Mouse (Mus musculus): ENCODE measurements around the gene Kank1.
A peak's percentile ranks its signal among the peaks of the same experiment; 100 is the strongest.
"Not testable (repeated sequence)": the region's sequence is repeated elsewhere in the genome, so short reads cannot be mapped to it uniquely, and the experiment has no call there.

Kank1 gene

GRCm38 (mm10) chr19:25450869-25451629, 214.3 kb downstream of the Kank1 start:
- no peak for TF ChIP-seq POU5F1 (IDR thresholded peaks at IDR 0.05; ENCODE audit: borderline replicate concordance, low read length)
- peak; percentile 65 for TF ChIP-seq CTCF (conservative IDR thresholded peaks at IDR 0.05; ENCODE audit: low read length)
- Histone ChIP-seq H3K4me1 (replicated peaks; ENCODE audit: low read depth, low read length) (peaks cover 2% of the 10 kb centered on the region; the same call in 1 of the 2 replicates), H3K4me3 (replicated peaks; ENCODE audit: low read length) (no peak overlapping the region), H3K27me3 (ENCODE audit: insufficient read depth, low read length) (peaks cover 14% of the 10 kb centered on the region; the same call in 1 of the 2 replicates), H3K36me3 (ENCODE audit: insufficient read depth, low read length) (no peaks in the 10 kb centered on the region), H3K9me3 (ENCODE audit: low read length) (peaks cover 15% of the 10 kb centered on the region; the same call in 1 of the 2 replicates)

GRCm38 (mm10) chr19:25453146-25453545, 216.4 kb downstream of the Kank1 start:
- Histone ChIP-seq H3K4me3 (replicated peaks; ENCODE audit: low read length) (no peak overlapping the region), H3K4me1 (replicated peaks; ENCODE audit: low read depth, low read length) (peaks cover 2% of the 10 kb centered on the region; the same call in 1 of the 2 replicates), H3K27me3 (ENCODE audit: insufficient read depth, low read length) (0 out of 2 replicates have a peak, but pooled peaks cover under 1% of the 10 kb centered on the region), H3K36me3 (ENCODE audit: insufficient read depth, low read length) (no peaks in the 10 kb centered on the region), H3K9me3 (ENCODE audit: low read length) (peaks cover 21% of the 10 kb centered on the region)
- TF ChIP-seq POU5F1 (IDR thresholded peaks at IDR 0.05; ENCODE audit: borderline replicate concordance, low read length) (no peak), NANOG (IDR thresholded peaks at IDR 0.05; ENCODE audit: borderline replicate concordance, low read length) (no peak), CTCF (conservative IDR thresholded peaks at IDR 0.05; ENCODE audit: low read length) (no peak)

- TF ChIP-seq POU5F1 (IDR thresholded peaks at IDR 0.05; ENCODE audit: borderline replicate concordance, low read length): no peak
- no peak for TF ChIP-seq CTCF (conservative IDR thresholded peaks at IDR 0.05; ENCODE audit: low read length)
- no peak for TF ChIP-seq NANOG (IDR thresholded peaks at IDR 0.05; ENCODE audit: borderline replicate concordance, low read length)
- Histone ChIP-seq H3K27me3 (ENCODE audit: insufficient read depth, low read length) (no peaks in the 10 kb centered on the region), H3K4me3 (replicated peaks; ENCODE audit: low read length) (no peak overlapping the region), H3K36me3 (ENCODE audit: insufficient read depth, low read length) (no peaks in the 10 kb centered on the region), H3K4me1 (replicated peaks; ENCODE audit: low read depth, low read length) (no peaks in the 10 kb centered on the region), H3K9me3 (ENCODE audit: low read length) (peaks cover 6% of the 10 kb centered on the region)
These were observed 224.0 kb downstream of the Kank1 start for GRCm38 (mm10) chr19:25460760-25461159.

GRCm38 (mm10) chr19:25461553-25462320, 225.0 kb downstream of the Kank1 start:
- H3K9me3 ChIP-seq (ENCODE audit: low read length): peaks cover 7% of the 10 kb centered on the region
- H3K4me1 ChIP-seq (replicated peaks; ENCODE audit: low read depth, low read length): no peaks in the 10 kb centered on the region
- TF ChIP-seq POU5F1 (IDR thresholded peaks at IDR 0.05; ENCODE audit: borderline replicate concordance, low read length) (no peak), CTCF (conservative IDR thresholded peaks at IDR 0.05; ENCODE audit: low read length) (no peak), NANOG (IDR thresholded peaks at IDR 0.05; ENCODE audit: borderline replicate concordance, low read length) (no peak)
- no peak overlapping the region for H3K4me3 ChIP-seq (replicated peaks; ENCODE audit: low read length)
- H3K27me3 ChIP-seq (ENCODE audit: insufficient read depth, low read length): no peaks in the 10 kb centered on the region
- H3K36me3 ChIP-seq (ENCODE audit: insufficient read depth, low read length): no peaks in the 10 kb centered on the region

GRCm38 (mm10) chr19:25475806-25476205, 239.0 kb downstream of the Kank1 start:
- H3K4me1 ChIP-seq (replicated peaks; ENCODE audit: low read depth, low read length): peaks cover 33% of the 10 kb centered on the region
- peaks cover 26% of the 10 kb centered on the region for H3K9me3 ChIP-seq (ENCODE audit: low read length)
- not testable (repeated sequence) for H3K4me3 ChIP-seq (replicated peaks; ENCODE audit: low read length); H3K36me3 ChIP-seq (ENCODE audit: insufficient read depth, low read length); H3K27me3 ChIP-seq (ENCODE audit: insufficient read depth, low read length)
- peak; percentile 91 for TF ChIP-seq CTCF (conservative IDR thresholded peaks at IDR 0.05; ENCODE audit: low read length)

GRCm38 (mm10) chr19:25479152-25479669, 242.4 kb downstream of the Kank1 start:
- peak overlapping the region; percentile 24; the same call in 1 of the 2 replicates for H3K4me3 ChIP-seq (replicated peaks; ENCODE audit: low read length)
- no peak for TF ChIP-seq CTCF (conservative IDR thresholded peaks at IDR 0.05; ENCODE audit: low read length)
- peak; percentile 90 for TF ChIP-seq NANOG (IDR thresholded peaks at IDR 0.05; ENCODE audit: borderline replicate concordance, low read length)
- peak; percentile 87; the same call in 1 of the 2 replicates for TF ChIP-seq POU5F1 (IDR thresholded peaks at IDR 0.05; ENCODE audit: borderline replicate concordance, low read length)

GRCm38 (mm10) chr19:25480820-25481219, 244.0 kb downstream of the Kank1 start:
- no peak for TF ChIP-seq NANOG (IDR thresholded peaks at IDR 0.05; ENCODE audit: borderline replicate concordance, low read length)
- no peak for TF ChIP-seq POU5F1 (IDR thresholded peaks at IDR 0.05; ENCODE audit: borderline replicate concordance, low read length)
- no peaks in the 10 kb centered on the region for H3K27me3 ChIP-seq (ENCODE audit: insufficient read depth, low read length)
- H3K36me3 ChIP-seq (ENCODE audit: insufficient read depth, low read length): peaks cover 12% of the 10 kb centered on the region; the same call in 1 of the 2 replicates
- H3K9me3 ChIP-seq (ENCODE audit: low read length): peaks cover 17% of the 10 kb centered on the region
- H3K4me3 ChIP-seq (replicated peaks; ENCODE audit: low read length): no peak overlapping the region
- peaks cover 73% of the 10 kb centered on the region for H3K4me1 ChIP-seq (replicated peaks; ENCODE audit: low read depth, low read length)

More at GRCm38 (mm10) chr19:25479152-25479669, 242.4 kb downstream of the Kank1 start:
- Histone ChIP-seq H3K36me3 (ENCODE audit: insufficient read depth, low read length) (peaks cover 12% of the 10 kb centered on the region; the same call in 1 of the 2 replicates), H3K9me3 (ENCODE audit: low read length) (peaks cover 17% of the 10 kb centered on the region), H3K4me1 (replicated peaks; ENCODE audit: low read depth, low read length) (peaks cover 59% of the 10 kb centered on the region), H3K27me3 (ENCODE audit: insufficient read depth, low read length) (no peaks in the 10 kb centered on the region)
